Mouse (Mus musculus) midbrain, embryonic 16.5 days (tissue): ENCODE data around the gene Plppr3. TPM values are rescaled to one million over a fixed set of nuclear protein-coding genes. Genes with fewer than 3 reads are reported as not detected.

Source experiments
- ATAC-seq: fragments of 200-750 bp; cut with Nextera tagmentation; 2 replicates; pipeline ENCODE4 v1.8.0; 2017; ENCODE audit warnings: moderate TSS enrichment
- H3K27ac ChIP-seq: fragments of 300-500 bp; sonication (generic); 2 replicates; pipeline ENCODE4 v1.5.1; 2014; ENCODE audit warnings: mild to moderate bottlenecking, low read length, mixed read lengths
- H3K27me3 ChIP-seq: fragments of 300-500 bp; sonication (generic); 2 replicates; pipeline ENCODE4 v1.6.1; 2014; ENCODE audit warnings: low read depth, low read length, mixed read lengths; ENCODE audit not compliant: control insufficient read depth, insufficient read depth
- H3K36me3 ChIP-seq: fragments of 300-500 bp; sonication (generic); 2 replicates; pipeline ENCODE4 v1.6.1; 2014; ENCODE audit warnings: mild to moderate bottlenecking, low read length, moderate library complexity, mixed read lengths; ENCODE audit not compliant: control insufficient read depth, insufficient read depth
- H3K4me1 ChIP-seq: fragments of 300-500 bp; sonication (generic); 2 replicates; pipeline ENCODE4 v1.6.1; 2014; ENCODE audit warnings: mild to moderate bottlenecking, low read length, mixed read lengths; ENCODE audit not compliant: control insufficient read depth, insufficient read depth
- H3K4me2 ChIP-seq: fragments of 300-500 bp; sonication (generic); 2 replicates; pipeline ENCODE4 v1.6.1; 2014; ENCODE audit warnings: mild to moderate bottlenecking, low read length, mixed read lengths
- H3K4me3 ChIP-seq: fragments of 300-500 bp; sonication (generic); 2 replicates; pipeline ENCODE4 v1.5.1; 2014; ENCODE audit warnings: low read depth, mild to moderate bottlenecking, low read length, moderate library complexity, mixed read lengths
- H3K9ac ChIP-seq: fragments of 300-500 bp; sonication (generic); 2 replicates; pipeline ENCODE4 v1.6.1; 2014; ENCODE audit warnings: low read depth, low read length, mixed read lengths
- H3K9me3 ChIP-seq: fragments of 300-500 bp; sonication (generic); replicated peaks from 2 replicates; pipeline ENCODE4 v1.6.1; 2014; ENCODE audit warnings: mild to moderate bottlenecking, low read length, mixed read lengths; ENCODE audit not compliant: control insufficient read depth, poor library complexity, severe bottlenecking
- WGBS: fragments of 180-500 bp; shearing (Covaris S2); extraction: QIAGEN DNeasy Blood & Tissue Kit; methylation state at CpG from one replicate; pipeline ENCODE4 v1.1.7; 2014; 5-methylcytosine and 5-hydroxymethylcytosine counted together
- polyA plus RNA-seq: library from polyadenylated mRNA; unstranded; fragments of >200 nt; fragmentation: Nextera tagmentation; extraction: Ambion mirVana; gene quantifications from 2 replicates; pipeline ENCODE4 v1.2.1, GENCODE M21; 2015

Gene Plppr3
- 471 and 472 TPM in 2 replicates for polyA plus RNA-seq

DNA sequence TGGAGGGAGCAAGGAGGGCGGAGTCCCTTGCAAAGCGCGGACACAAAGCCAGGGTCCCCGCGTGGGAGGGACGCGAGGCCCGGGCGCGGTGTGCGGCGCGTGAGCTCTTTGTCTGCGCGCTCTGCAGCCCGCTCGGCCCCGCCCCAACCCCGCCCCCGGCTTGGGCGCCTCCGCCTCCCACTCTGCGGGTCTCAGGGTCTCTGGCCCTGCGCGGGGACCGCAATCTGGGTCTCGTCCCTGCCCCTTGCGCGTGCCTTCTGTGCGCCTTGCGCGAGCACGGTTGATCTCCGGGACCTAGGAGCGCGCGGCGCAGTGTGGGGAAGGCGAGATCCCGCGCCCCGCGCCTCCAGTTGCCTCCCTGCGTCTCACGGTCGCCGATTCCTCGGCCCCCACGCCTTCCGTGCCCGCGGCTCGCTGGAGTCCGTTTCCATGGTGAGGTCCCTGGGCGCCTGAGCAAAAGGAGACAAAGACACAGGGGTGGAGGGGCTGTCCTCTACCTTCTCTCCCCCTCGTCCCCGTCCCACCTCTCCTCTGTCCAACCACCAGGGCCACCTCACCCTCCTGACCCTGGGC is at the start of gene Plppr3, which contains the start of gene Prtn3:
TSS of gene Plppr3 (minus strand) at position 345 of the 573 bp plus-strand sequence.
TSS of gene Prtn3 (plus strand) at position 187 of the 573 bp plus-strand sequence.
- Histone ChIP-seq H3K27me3 (no peaks in the 10 kb centered on the region), H3K9me3 (no peaks in the 10 kb centered on the region), H3K4me2 (peak within 1 kb of the TSS; percentile 97), H3K4me3 (peak within 1 kb of the TSS; percentile 50), H3K27ac (peak within 1 kb of the TSS; percentile 90), H3K4me1 (peaks cover 30% of the 10 kb centered on the region), H3K36me3 (peaks cover 6% of the 10 kb centered on the region; the same call in 1 of the 2 replicates), H3K9ac (peak within 1 kb of the TSS; percentile 75)
- peak; percentile 93 for ATAC-seq
- WGBS: under 1% methylated on average over 45 of the region's 57 CpGs

- no peaks in the 10 kb centered on the region for H3K36me3 ChIP-seq
- H3K4me3 ChIP-seq: peak overlapping the region; percentile 36
- peaks cover 35% of the 10 kb centered on the region for H3K4me1 ChIP-seq
- 1% methylated on average over 34 of the region's 34 CpGs for WGBS
- H3K27me3 ChIP-seq: peaks cover 60% of the 10 kb centered on the region
- peak overlapping the region; percentile 65 for H3K4me2 ChIP-seq
- no peak overlapping the region for H3K27ac ChIP-seq
- no peaks in the 10 kb centered on the region for H3K9me3 ChIP-seq
- ATAC-seq: no peak
- H3K9ac ChIP-seq: peak overlapping the region; percentile 55
Measured at GRCm38 (mm10) chr10:79921572-79921971, 47.1 kb upstream of the Plppr3 start.

DNA sequence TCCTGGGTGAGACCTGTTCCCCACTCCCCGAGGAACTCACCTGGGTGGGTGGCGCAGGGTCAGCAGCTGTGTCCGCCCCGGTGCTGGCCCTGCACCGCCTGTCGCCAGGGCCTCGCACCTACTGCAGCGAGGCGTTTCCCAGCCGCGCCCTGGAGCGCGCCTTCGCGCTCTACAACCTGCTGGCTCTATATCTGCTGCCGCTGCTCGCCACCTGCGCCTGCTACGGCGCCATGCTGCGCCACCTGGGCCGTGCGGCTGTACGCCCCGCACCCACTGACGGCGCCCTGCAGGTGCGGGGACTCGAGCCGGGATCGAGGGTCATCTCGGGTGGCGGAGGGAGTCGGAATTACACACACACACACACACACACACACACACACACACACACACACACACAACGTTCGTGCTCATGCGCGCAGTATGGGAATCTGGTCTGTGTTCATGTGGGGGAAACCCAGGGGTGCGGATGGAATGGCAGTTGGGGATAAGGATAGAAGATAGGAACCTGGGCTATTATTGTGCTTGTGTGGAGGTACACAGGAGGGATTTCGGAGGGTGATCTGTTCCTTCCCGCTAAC is 46.6 kb upstream of the Plppr3 start, which contains the start of gene R3hdm4:
TSS of gene R3hdm4 (minus strand) at position 251 of the 578 bp plus-strand sequence.
- Histone ChIP-seq H3K9ac (peak within 1 kb of the TSS; percentile 55), H3K4me3 (peak within 1 kb of the TSS; percentile 36), H3K9me3 (no peaks in the 10 kb centered on the region), H3K36me3 (no peaks in the 10 kb centered on the region), H3K4me1 (peaks cover 33% of the 10 kb centered on the region), H3K4me2 (peak within 1 kb of the TSS; percentile 65), H3K27ac (no peak within 1 kb of the TSS), H3K27me3 (peaks cover 60% of the 10 kb centered on the region)
- ATAC-seq: no peak
- 5% methylated on average over 41 of the region's 41 CpGs for WGBS

GRCm38 (mm10) chr10:79920056-79920890 is 45.8 kb upstream of the Plppr3 start:
- Histone ChIP-seq H3K9ac (peak overlapping the region; percentile 55; the same call in 1 of the 2 replicates), H3K4me2 (peak overlapping the region; percentile 65), H3K9me3 (no peaks in the 10 kb centered on the region), H3K4me3 (peak overlapping the region; percentile 36), H3K4me1 (peaks cover 34% of the 10 kb centered on the region), H3K27me3 (peaks cover 60% of the 10 kb centered on the region), H3K27ac (no peak overlapping the region), H3K36me3 (no peaks in the 10 kb centered on the region)
- ATAC-seq: no peak
- WGBS: 15% methylated on average over 26 of the region's 26 CpGs

- Histone ChIP-seq H3K27me3 (peaks cover 60% of the 10 kb centered on the region), H3K9ac (no peak overlapping the region), H3K4me3 (no peak overlapping the region), H3K36me3 (no peaks in the 10 kb centered on the region), H3K4me1 (peaks cover 40% of the 10 kb centered on the region), H3K9me3 (no peaks in the 10 kb centered on the region), H3K4me2 (no peak overlapping the region; the same call in 1 of the 2 replicates), H3K27ac (no peak overlapping the region)
- ATAC-seq: no peak
- WGBS: 3% methylated on average over 20 of the region's 21 CpGs
Measured at GRCm38 (mm10) chr10:79919251-79919849, 44.9 kb upstream of the Plppr3 start.

GRCm38 (mm10) chr10:79918231-79919078 is 44.0 kb upstream of the Plppr3 start:
- Histone ChIP-seq H3K4me2 (peak overlapping the region; percentile 2; the same call in 1 of the 2 replicates), H3K9ac (no peak overlapping the region), H3K4me1 (peaks cover 44% of the 10 kb centered on the region), H3K4me3 (no peak overlapping the region), H3K27me3 (peaks cover 59% of the 10 kb centered on the region), H3K9me3 (no peaks in the 10 kb centered on the region), H3K27ac (no peak overlapping the region), H3K36me3 (no peaks in the 10 kb centered on the region)
- no peak for ATAC-seq
- 5% methylated on average over 35 of the region's 35 CpGs for WGBS

GRCm38 (mm10) chr10:79917532-79918100 is 43.2 kb upstream of the Plppr3 start:
- WGBS: 64% methylated on average over 5 of the region's 5 CpGs
- peak overlapping the region; percentile 95; the same call in 1 of the 2 replicates for H3K9ac ChIP-seq
- ATAC-seq: no peak

More at GRCm38 (mm10) chr10:79917532-79918100, 43.2 kb upstream of the Plppr3 start:
- peaks cover 44% of the 10 kb centered on the region for H3K4me1 ChIP-seq
- no peak overlapping the region for H3K27ac ChIP-seq
- no peaks in the 10 kb centered on the region; the same call in 1 of the 2 replicates for H3K36me3 ChIP-seq
- H3K4me2 ChIP-seq: peak overlapping the region; percentile 99
- peaks cover 51% of the 10 kb centered on the region for H3K27me3 ChIP-seq
- H3K9me3 ChIP-seq: no peaks in the 10 kb centered on the region
- H3K4me3 ChIP-seq: peak overlapping the region; percentile 62
